Mouse (Mus musculus): ENCODE measurements around the gene Atf3.

Atf3 gene

GRCm38 (mm10) chr1:191217939-191218338, at the start of gene Atf3:
TSS of gene Atf3 (minus strand) at chr1:191218039.
- in situ Hi-C loops (cut with MseI, MboI) = no loop called here

GRCm38 (mm10) chr1:191267162-191267561, 49.3 kb upstream of the Atf3 start:
- in situ Hi-C loops (cut with MseI, MboI) = no loop called here

- in situ Hi-C loops (cut with MseI, MboI) = no loop called here
These were observed 45.6 kb upstream of the Atf3 start for GRCm38 (mm10) chr1:191263471-191263870.

GRCm38 (mm10) chr1:191261861-191262260, 44.0 kb upstream of the Atf3 start:
- in situ Hi-C loops (cut with MseI, MboI) = no loop called here

GRCm38 (mm10) chr1:191259661-191260060, 41.8 kb upstream of the Atf3 start:
- in situ Hi-C loops (cut with MseI, MboI) = no loop called here

GRCm38 (mm10) chr1:191259121-191259520, 41.3 kb upstream of the Atf3 start:
- in situ Hi-C loops (cut with MseI, MboI) = no loop called here

GRCm38 (mm10) chr1:191258521-191258920, 40.7 kb upstream of the Atf3 start:
- in situ Hi-C loops (cut with MseI, MboI) = no loop called here

GRCm38 (mm10) chr1:191257981-191258380, 40.1 kb upstream of the Atf3 start:
- in situ Hi-C loops (cut with MseI, MboI) = no loop called here

- in situ Hi-C loops (cut with MseI, MboI) = no loop called here
These were observed 39.5 kb upstream of the Atf3 start for GRCm38 (mm10) chr1:191257351-191257771.

GRCm38 (mm10) chr1:191256566-191257350, 38.9 kb upstream of the Atf3 start:
- in situ Hi-C loops (cut with MseI, MboI) = no loop called here

- in situ Hi-C loops (cut with MseI, MboI) = no loop called here
These were observed 38.3 kb upstream of the Atf3 start for GRCm38 (mm10) chr1:191256134-191256533.

- in situ Hi-C loops (cut with MseI, MboI) = no loop called here
These were observed 36.6 kb upstream of the Atf3 start for GRCm38 (mm10) chr1:191254448-191254847.

- in situ Hi-C loops (cut with MseI, MboI) = no loop called here
These were observed 35.8 kb upstream of the Atf3 start for GRCm38 (mm10) chr1:191253636-191254035.

- in situ Hi-C loops (cut with MseI, MboI) = no loop called here
These were observed 32.1 kb upstream of the Atf3 start for GRCm38 (mm10) chr1:191249975-191250374.

GRCm38 (mm10) chr1:191248423-191248822, 30.6 kb upstream of the Atf3 start:
- in situ Hi-C loops (cut with MseI, MboI) = no loop called here

- in situ Hi-C loops (cut with MseI, MboI) = no loop called here
These were observed 29.7 kb upstream of the Atf3 start for GRCm38 (mm10) chr1:191247561-191247960.

- in situ Hi-C loops (cut with MseI, MboI) = no loop called here
These were observed 26.0 kb upstream of the Atf3 start for GRCm38 (mm10) chr1:191243855-191244254.

GRCm38 (mm10) chr1:191242065-191242698, 24.3 kb upstream of the Atf3 start:
- in situ Hi-C loops (cut with MseI, MboI) = no loop called here

- in situ Hi-C loops (cut with MseI, MboI) = no loop called here
These were observed 23.7 kb upstream of the Atf3 start for GRCm38 (mm10) chr1:191241574-191241973.

GRCm38 (mm10) chr1:191239602-191240001, 21.8 kb upstream of the Atf3 start:
- in situ Hi-C loops (cut with MseI, MboI) = no loop called here

- in situ Hi-C loops (cut with MseI, MboI) = no loop called here
These were observed 18.1 kb upstream of the Atf3 start for GRCm38 (mm10) chr1:191235788-191236542.

GRCm38 (mm10) chr1:191234837-191235236, 17.0 kb upstream of the Atf3 start:
- in situ Hi-C loops (cut with MseI, MboI) = no loop called here

Measured in mouse trophoblast stem cell (cell line).